Mouse (Mus musculus) CD4-positive, CD25-positive, alpha-beta regulatory T cell, adult 2 months (primary cell): Measurements from ENCODE around the gene Fxyd3.
A peak's percentile ranks its signal among the peaks of the same experiment; 100 is the strongest.

Source experiments
- DNase-seq: peaks from one replicate; pipeline ENCODE4 v3.0.0-alpha.2; 2012; ENCODE audit warnings: low read depth, low spot score

Gene Fxyd3

GRCm38 (mm10) chr7:31072326-31072725 lies 4.2 kb downstream of the Fxyd3 start:
- no peak for DNase-seq

- no peak for DNase-seq
Measured at GRCm38 (mm10) chr7:31070324-31070723, 6.2 kb downstream of the Fxyd3 start.

GRCm38 (mm10) chr7:31069491-31069890 lies 7.0 kb downstream of the Fxyd3 start:
- DNase-seq: no peak

- no peak for DNase-seq
Measured at GRCm38 (mm10) chr7:31067836-31068235, 8.7 kb downstream of the Fxyd3 start.

GRCm38 (mm10) chr7:31063074-31063560 lies 13.4 kb downstream of the Fxyd3 start:
- DNase-seq: no peak

- DNase-seq: no peak
Measured at GRCm38 (mm10) chr7:31060621-31061010, 15.9 kb downstream of the Fxyd3 start.

- no peak for DNase-seq
Measured at GRCm38 (mm10) chr7:31059919-31060620, 16.4 kb downstream of the Fxyd3 start.

GRCm38 (mm10) chr7:31059108-31059507 lies 17.4 kb downstream of the Fxyd3 start, which contains the start of gene Lgi4:
Gene Lgi4 (plus strand): TSS chr7:31059342.
- DNase-seq: peak; percentile 85

- no peak for DNase-seq
Measured at GRCm38 (mm10) chr7:31058211-31058610, 18.3 kb downstream of the Fxyd3 start.

- DNase-seq: no peak
Measured at GRCm38 (mm10) chr7:31057730-31058129, 18.8 kb downstream of the Fxyd3 start.

- DNase-seq: no peak
Measured at GRCm38 (mm10) chr7:31057071-31057470, 19.4 kb downstream of the Fxyd3 start, which contains the start of gene Fxyd1. Gene Fxyd1 (minus strand): TSS chr7:31057199.

GRCm38 (mm10) chr7:31056448-31056847 lies 20.1 kb downstream of the Fxyd3 start:
- DNase-seq: no peak

- no peak for DNase-seq
Measured at GRCm38 (mm10) chr7:31055883-31056282, 20.6 kb downstream of the Fxyd3 start.

GRCm38 (mm10) chr7:31055354-31055824 lies 21.1 kb downstream of the Fxyd3 start:
- no peak for DNase-seq

- DNase-seq: no peak
Measured at GRCm38 (mm10) chr7:31054661-31055320, 21.7 kb downstream of the Fxyd3 start.

GRCm38 (mm10) chr7:31053882-31054447 lies 22.5 kb downstream of the Fxyd3 start:
- DNase-seq: no peak

- peak; percentile 62 for DNase-seq
Measured at GRCm38 (mm10) chr7:31052636-31053434, 23.7 kb downstream of the Fxyd3 start.

GRCm38 (mm10) chr7:31052251-31052635 lies 24.3 kb downstream of the Fxyd3 start:
- DNase-seq: peak; percentile 16

- DNase-seq: peak; percentile 54
Measured at GRCm38 (mm10) chr7:31051321-31052021, 25.0 kb downstream of the Fxyd3 start, which contains the start of gene Fxyd7. Gene Fxyd7 (minus strand): TSS chr7:31051467.

- peak; percentile 46 for DNase-seq
Measured at GRCm38 (mm10) chr7:31050921-31051320, 25.6 kb downstream of the Fxyd3 start.

GRCm38 (mm10) chr7:31050487-31050886 lies 26.0 kb downstream of the Fxyd3 start:
- no peak for DNase-seq
